Mouse (Mus musculus): ENCODE data around the gene Atl1. TPM values are rescaled to one million over a fixed set of nuclear protein-coding genes. Genes with fewer than 3 reads are reported as not detected.
A peak's percentile ranks its signal among the peaks of the same experiment; 100 is the strongest.

Atl1 gene
- polyA plus RNA-seq, 1 experiment from 2014 or later: 7.5 TPM

DNA sequence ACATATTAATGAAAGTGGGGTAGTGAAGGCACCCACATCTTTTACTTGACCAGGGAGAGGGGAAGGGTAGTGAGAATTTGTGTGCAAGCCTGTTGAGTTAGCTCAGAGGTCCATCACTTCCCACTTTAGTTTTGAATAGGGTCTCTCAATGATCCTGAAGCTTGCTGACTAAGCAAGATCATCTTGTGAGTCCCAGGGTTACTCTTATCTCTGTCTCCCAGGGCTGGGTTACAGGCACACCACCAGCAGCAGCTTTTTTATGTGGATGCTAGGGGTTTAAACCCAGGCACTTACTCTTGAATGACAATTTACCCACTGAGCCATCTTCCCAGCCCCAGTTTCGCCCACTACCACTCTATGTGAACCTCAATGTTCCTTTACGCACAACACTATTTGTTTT is 34.8 kb upstream of the Atl1 start:
- Histone ChIP-seq H3K4me2 (no peak overlapping the region), H3K4me3 (no peak overlapping the region), H3K4me1 (peaks cover 33% of the 10 kb centered on the region), H3K9me3 (no peaks in the 10 kb centered on the region), H3K27ac (replicated peaks) (no peak overlapping the region), H3K36me3 (peaks cover 35% of the 10 kb centered on the region), H3K9ac (no peak overlapping the region), H3K27me3 (replicated peaks) (no peaks in the 10 kb centered on the region)
- WGBS: 81% methylated on average over 2 of the region's 2 CpGs
- ATAC-seq (ENCODE audit: extremely low read depth, insufficient number of reproducible peaks, low FRiP score, low TSS enrichment): no peak

DNA sequence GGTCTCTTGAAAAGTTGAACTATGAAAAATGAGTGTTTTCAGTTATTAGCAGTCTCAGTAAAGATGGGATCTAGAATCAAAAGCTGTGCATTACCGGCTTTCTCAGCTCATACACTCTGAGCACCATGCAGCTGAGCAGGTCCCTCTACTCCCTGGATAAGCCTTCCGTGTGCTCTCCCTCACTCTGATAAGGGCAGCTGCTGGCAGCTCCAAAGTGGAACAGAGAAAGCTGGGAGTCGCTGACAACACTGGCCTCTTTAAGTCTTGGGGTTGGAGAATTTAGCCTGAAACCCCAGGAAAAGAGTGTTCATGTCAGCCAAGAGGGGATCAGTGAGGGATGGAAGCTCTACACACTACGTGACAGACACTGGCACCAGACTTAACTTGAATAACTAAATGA is 33.6 kb upstream of the Atl1 start:
- 25% methylated on average over 4 of the region's 4 CpGs for WGBS
- peak overlapping the region; percentile 36; the same call in 1 of the 2 replicates for H3K27ac ChIP-seq (replicated peaks)

DNA sequence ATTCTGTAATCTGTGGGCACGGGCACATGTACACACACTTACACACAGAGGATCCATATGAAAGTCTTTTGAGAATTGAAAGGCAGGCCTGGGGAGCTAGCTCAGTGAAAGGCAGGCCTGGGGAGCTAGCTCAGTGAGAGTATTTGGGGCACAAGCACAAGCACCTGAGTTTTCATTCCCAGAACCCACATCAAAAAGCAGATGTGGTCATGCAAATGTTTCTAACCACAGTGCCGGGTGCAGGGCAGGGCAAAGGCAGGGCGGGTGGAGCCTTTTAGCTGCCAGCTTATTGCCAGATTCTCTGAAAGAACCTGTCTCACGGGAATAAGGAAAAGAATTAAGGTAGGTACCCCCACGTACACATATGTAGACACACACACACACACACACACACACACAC is 28.9 kb upstream of the Atl1 start:
- Histone ChIP-seq H3K27me3 (replicated peaks) (no peaks in the 10 kb centered on the region), H3K4me2 (no peak overlapping the region), H3K9me3 (no peaks in the 10 kb centered on the region), H3K4me3 (no peak overlapping the region), H3K9ac (no peak overlapping the region), H3K4me1 (peaks cover 27% of the 10 kb centered on the region), H3K27ac (replicated peaks) (no peak overlapping the region), H3K36me3 (peaks cover 33% of the 10 kb centered on the region)
- WGBS: 77% methylated on average over 5 of the region's 5 CpGs
- ATAC-seq (ENCODE audit: extremely low read depth, insufficient number of reproducible peaks, low FRiP score, low TSS enrichment): no peak

More for the DNA sequence above, 33.6 kb upstream of the Atl1 start:
- H3K4me3 ChIP-seq: no peak overlapping the region
- H3K9ac ChIP-seq: peak overlapping the region; percentile 54; the same call in 1 of the 2 replicates
- H3K4me2 ChIP-seq: peak overlapping the region; percentile 27
- H3K27me3 ChIP-seq (replicated peaks): no peaks in the 10 kb centered on the region
- peaks cover 37% of the 10 kb centered on the region for H3K36me3 ChIP-seq
- no peaks in the 10 kb centered on the region for H3K9me3 ChIP-seq
- peaks cover 24% of the 10 kb centered on the region for H3K4me1 ChIP-seq
- no peak for ATAC-seq (ENCODE audit: extremely low read depth, insufficient number of reproducible peaks, low FRiP score, low TSS enrichment)

DNA sequence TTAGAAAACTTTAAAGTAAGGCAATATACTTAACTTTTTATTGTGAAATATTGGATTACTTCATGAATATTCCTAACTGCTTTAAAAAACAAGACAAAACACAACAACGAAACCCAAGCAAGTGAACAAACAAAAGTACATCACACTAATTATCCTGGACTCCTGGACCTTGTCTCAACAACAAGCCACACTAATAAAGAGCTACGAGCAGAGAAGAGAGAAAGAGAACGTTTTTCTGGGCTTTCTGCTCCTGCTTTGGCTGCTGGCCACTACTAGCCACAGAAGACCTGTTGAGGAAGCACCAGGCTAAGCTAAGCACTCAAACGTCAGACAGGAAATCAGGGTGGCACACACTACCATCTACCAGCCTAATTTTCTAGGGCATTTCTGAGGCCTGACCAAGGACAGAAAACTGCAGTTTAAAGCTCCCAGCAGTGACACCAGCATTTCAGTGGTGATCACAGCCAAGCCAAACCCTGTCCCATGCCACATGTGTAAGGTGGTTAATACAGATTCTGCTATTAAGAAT is 28.2 kb upstream of the Atl1 start:
- no peaks in the 10 kb centered on the region for H3K9me3 ChIP-seq
- no peak overlapping the region for H3K9ac ChIP-seq
- no peaks in the 10 kb centered on the region for H3K27me3 ChIP-seq (replicated peaks)
- ATAC-seq (ENCODE audit: extremely low read depth, insufficient number of reproducible peaks, low FRiP score, low TSS enrichment): no peak
- no peak overlapping the region for H3K27ac ChIP-seq (replicated peaks)
- H3K36me3 ChIP-seq: peaks cover 33% of the 10 kb centered on the region
- no peak overlapping the region for H3K4me2 ChIP-seq
- H3K4me1 ChIP-seq: peaks cover 20% of the 10 kb centered on the region
- H3K4me3 ChIP-seq: no peak overlapping the region
- 56% methylated on average over 4 of the region's 4 CpGs for WGBS

DNA sequence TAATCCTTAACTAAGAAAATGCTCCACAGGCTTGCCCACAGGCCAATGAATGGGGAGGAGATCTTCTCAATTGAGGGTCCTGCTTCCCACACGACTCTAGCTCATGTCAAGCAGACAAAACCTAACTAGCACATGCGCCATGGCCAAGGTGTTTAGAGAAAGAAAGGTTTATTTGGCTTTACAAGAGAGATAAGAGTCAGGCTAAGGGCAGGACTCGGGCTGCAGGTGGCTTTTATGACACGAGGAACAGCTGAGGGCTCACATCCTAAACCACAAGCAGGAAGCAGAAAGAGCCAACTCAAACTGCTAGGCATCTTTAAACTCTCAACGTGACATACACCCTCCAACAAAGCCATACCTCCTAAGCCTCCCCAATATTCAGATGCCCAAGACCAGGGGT is 25.1 kb upstream of the Atl1 start:
- 78% methylated on average over 5 of the region's 5 CpGs for WGBS
- H3K9ac ChIP-seq: no peak overlapping the region

DNA sequence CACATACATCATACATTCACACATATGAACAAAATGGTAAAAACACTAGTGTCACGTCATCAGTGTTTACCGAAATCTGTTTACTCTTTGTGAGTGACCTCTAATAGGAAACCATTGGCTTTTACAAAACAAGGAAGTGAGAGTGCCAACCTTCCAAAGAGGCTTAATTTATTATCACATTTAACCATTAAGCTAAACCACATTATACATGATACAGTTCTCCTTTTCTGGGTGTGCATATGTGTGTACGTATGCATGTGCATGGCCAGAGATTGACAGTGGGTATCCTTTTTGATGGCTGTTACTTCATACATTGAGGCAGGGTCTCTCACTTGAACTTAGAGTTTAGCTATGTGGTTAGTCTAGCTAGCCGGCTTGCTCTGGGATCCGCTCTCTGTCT is 20.8 kb upstream of the Atl1 start:
- peaks cover 41% of the 10 kb centered on the region for H3K36me3 ChIP-seq

More for the DNA sequence above, 25.1 kb upstream of the Atl1 start:
- ATAC-seq (ENCODE audit: extremely low read depth, insufficient number of reproducible peaks, low FRiP score, low TSS enrichment): no peak
- H3K4me3 ChIP-seq: no peak overlapping the region
- H3K4me2 ChIP-seq: no peak overlapping the region
- H3K4me1 ChIP-seq: peaks cover 14% of the 10 kb centered on the region
- H3K36me3 ChIP-seq: peaks cover 56% of the 10 kb centered on the region
- no peaks in the 10 kb centered on the region for H3K9me3 ChIP-seq
- H3K27ac ChIP-seq (replicated peaks): no peak overlapping the region
- H3K27me3 ChIP-seq (replicated peaks): no peaks in the 10 kb centered on the region

DNA sequence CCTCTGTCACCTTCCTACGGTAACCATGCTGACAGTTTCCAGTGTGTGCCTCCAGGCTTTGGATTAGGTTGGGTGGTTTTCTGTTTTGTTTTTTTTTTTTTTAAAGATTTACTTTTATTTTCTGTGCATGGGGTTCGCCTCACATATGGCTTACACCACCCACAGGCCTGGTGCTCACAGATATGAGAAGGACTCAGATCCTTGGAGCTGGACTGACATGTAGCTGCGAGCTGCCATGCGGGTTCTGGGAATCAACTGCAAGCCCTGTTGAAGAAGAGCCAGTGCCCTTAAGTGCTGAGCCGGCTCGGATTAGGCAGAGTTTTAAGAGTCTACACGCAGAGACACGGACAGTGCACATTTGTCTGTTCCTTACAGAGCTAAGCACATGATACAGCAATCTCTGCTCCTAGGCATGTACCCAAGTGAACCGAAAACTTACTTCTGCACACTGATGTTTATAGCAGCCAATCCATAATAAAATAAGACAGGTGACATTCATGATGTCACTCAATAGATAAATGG is 14.5 kb upstream of the Atl1 start:
- Histone ChIP-seq H3K4me1 (peaks cover 55% of the 10 kb centered on the region), H3K27ac (replicated peaks) (no peak overlapping the region), H3K4me3 (no peak overlapping the region), H3K36me3 (peaks cover 9% of the 10 kb centered on the region; the same call in 1 of the 2 replicates), H3K9ac (no peak overlapping the region), H3K4me2 (no peak overlapping the region), H3K9me3 (no peaks in the 10 kb centered on the region), H3K27me3 (replicated peaks) (no peaks in the 10 kb centered on the region)
- WGBS: 78% methylated on average over 9 of the region's 9 CpGs
- ATAC-seq (ENCODE audit: extremely low read depth, insufficient number of reproducible peaks, low FRiP score, low TSS enrichment): no peak

More for the DNA sequence above, 20.8 kb upstream of the Atl1 start:
- Histone ChIP-seq H3K9me3 (no peaks in the 10 kb centered on the region), H3K4me3 (no peak overlapping the region), H3K27ac (replicated peaks) (no peak overlapping the region), H3K27me3 (replicated peaks) (no peaks in the 10 kb centered on the region), H3K4me1 (peaks cover 8% of the 10 kb centered on the region), H3K4me2 (no peak overlapping the region), H3K9ac (no peak overlapping the region)
- ATAC-seq (ENCODE audit: extremely low read depth, insufficient number of reproducible peaks, low FRiP score, low TSS enrichment): no peak
- 95% methylated on average over 5 of the region's 5 CpGs for WGBS

DNA sequence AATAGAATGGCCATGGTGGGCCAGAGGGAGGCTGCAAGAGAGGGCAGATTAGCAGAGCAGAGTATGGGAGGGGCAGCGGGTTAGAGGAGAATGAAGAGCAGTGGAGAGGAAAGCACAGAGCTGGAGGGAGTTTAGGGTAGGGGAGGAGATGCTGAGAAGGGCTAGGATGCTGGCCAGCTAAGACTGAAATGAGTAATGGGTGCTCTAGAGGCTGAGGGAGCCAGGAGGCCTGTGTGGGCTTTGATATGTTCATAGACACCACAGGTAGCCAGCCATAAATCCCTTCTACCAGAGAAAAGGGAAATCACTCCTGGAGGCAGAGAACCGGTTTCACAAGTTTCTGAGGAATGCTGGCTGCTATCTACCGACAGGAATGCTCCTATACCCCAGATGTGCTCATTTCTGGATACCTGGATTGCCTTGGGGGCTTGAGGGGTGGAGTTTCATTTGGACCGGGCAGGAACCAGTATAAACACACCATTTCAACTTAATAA is 13.2 kb upstream of the Atl1 start:
- H3K9me3 ChIP-seq: no peaks in the 10 kb centered on the region
- no peak for ATAC-seq (ENCODE audit: extremely low read depth, insufficient number of reproducible peaks, low FRiP score, low TSS enrichment)
- peak overlapping the region; percentile 39; the same call in 1 of the 2 replicates for H3K27ac ChIP-seq (replicated peaks)
- H3K4me3 ChIP-seq: no peak overlapping the region
- H3K4me1 ChIP-seq: peaks cover 55% of the 10 kb centered on the region
- peak overlapping the region; percentile 48 for H3K9ac ChIP-seq
- H3K36me3 ChIP-seq: peaks cover 2% of the 10 kb centered on the region; the same call in 1 of the 2 replicates
- 16% methylated on average over 4 of the region's 4 CpGs for WGBS
- peak overlapping the region; percentile 29; the same call in 1 of the 2 replicates for H3K4me2 ChIP-seq
- no peaks in the 10 kb centered on the region for H3K27me3 ChIP-seq (replicated peaks)

DNA sequence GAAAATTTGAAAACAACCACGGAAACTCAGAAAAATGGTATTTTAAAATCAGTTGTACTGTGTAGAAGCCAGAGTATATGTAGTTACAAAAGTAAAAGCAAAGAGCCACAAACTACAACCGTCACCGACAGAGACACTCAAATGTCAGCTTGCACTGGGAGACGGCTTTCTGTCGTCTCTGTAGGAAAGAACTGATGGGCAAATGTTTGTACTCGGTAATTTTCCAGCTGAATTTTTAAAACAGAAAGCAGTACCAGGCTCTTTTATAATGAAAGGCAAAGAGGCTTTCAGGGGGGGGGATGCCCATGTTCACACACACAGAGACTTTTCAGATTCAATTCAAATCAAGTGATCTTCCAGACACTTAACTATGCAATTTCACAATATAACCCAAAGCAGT is 12.7 kb upstream of the Atl1 start:
- peaks cover 55% of the 10 kb centered on the region for H3K4me1 ChIP-seq
- no peak overlapping the region; the same call in 1 of the 2 replicates for H3K9ac ChIP-seq
- H3K27ac ChIP-seq (replicated peaks): peak overlapping the region; percentile 39; the same call in 1 of the 2 replicates
- no peaks in the 10 kb centered on the region for H3K9me3 ChIP-seq
- H3K36me3 ChIP-seq: peaks cover 2% of the 10 kb centered on the region; the same call in 1 of the 2 replicates
- 27% methylated on average over 6 of the region's 6 CpGs for WGBS
- no peak overlapping the region for H3K4me3 ChIP-seq
- H3K4me2 ChIP-seq: peak overlapping the region; percentile 29; the same call in 1 of the 2 replicates
- no peak for ATAC-seq (ENCODE audit: extremely low read depth, insufficient number of reproducible peaks, low FRiP score, low TSS enrichment)
- no peaks in the 10 kb centered on the region for H3K27me3 ChIP-seq (replicated peaks)

DNA sequence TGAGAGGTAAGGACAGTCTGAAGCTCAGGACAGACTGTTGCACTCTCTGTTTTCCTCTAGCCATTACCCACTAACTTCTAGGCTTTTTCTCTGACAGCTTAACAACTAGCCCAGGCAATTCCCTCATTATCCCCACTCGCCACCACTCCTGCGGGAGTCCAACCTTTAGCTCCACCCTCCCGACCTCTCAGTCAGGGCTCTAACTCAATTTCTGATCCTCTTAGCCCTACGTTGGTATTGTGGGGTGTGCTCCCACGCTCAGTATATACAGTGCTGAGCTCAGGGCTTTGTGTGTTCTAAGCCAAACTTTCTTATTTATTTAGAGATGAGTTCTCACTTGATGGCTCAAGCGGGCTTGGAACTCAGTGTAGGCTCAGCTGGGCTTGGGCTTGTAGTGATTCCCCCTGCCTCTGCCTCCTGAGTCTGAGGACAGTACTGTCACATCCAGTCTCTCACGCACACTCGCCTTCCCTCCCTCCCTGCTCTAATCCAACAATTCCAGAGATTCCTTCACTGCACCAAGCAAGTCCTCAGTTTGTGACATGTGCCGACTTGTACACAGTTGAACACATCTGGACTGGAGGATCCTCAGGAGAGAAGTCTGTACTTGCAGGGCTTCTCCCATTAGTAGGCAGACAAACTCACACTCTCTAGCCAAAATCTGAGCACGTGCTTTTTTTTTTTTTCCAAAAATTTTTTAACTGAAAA is 11.1 kb upstream of the Atl1 start:
- H3K4me3 ChIP-seq: no peak overlapping the region
- no peak overlapping the region for H3K27ac ChIP-seq (replicated peaks)
- H3K4me1 ChIP-seq: peaks cover 51% of the 10 kb centered on the region
- WGBS: 45% methylated on average over 10 of the region's 10 CpGs
- ATAC-seq (ENCODE audit: extremely low read depth, insufficient number of reproducible peaks, low FRiP score, low TSS enrichment): no peak
- H3K27me3 ChIP-seq (replicated peaks): no peaks in the 10 kb centered on the region
- H3K9ac ChIP-seq: no peak overlapping the region
- no peaks in the 10 kb centered on the region for H3K9me3 ChIP-seq
- H3K4me2 ChIP-seq: no peak overlapping the region
- peaks cover 5% of the 10 kb centered on the region; the same call in 1 of the 2 replicates for H3K36me3 ChIP-seq

DNA sequence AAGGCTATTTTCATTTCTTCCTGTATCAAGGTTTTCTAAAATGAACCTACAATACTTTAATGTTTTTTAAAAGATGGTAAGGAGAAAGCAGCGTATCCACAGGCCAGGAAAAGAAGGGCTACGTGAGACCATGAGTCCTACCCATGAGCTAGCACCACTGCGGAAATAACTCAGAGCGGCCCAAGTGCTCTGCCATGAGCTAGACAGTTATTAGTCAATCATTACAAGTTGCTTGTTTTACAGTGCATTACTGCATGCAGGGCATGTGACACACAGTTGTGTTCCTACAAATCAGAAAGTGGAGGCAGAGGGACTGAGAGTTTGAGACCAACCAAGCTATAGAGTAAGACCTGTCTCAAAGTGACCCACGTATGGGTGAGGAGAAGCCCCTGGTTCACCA is 8.4 kb upstream of the Atl1 start:
- H3K4me2 ChIP-seq: no peak overlapping the region
- peaks cover 54% of the 10 kb centered on the region for H3K4me1 ChIP-seq
- no peak overlapping the region for H3K27ac ChIP-seq (replicated peaks)
- no peak for ATAC-seq (ENCODE audit: extremely low read depth, insufficient number of reproducible peaks, low FRiP score, low TSS enrichment)
- WGBS: 92% methylated on average over 5 of the region's 5 CpGs
- no peak overlapping the region for H3K4me3 ChIP-seq
- H3K9me3 ChIP-seq: no peaks in the 10 kb centered on the region
- H3K36me3 ChIP-seq: peaks cover 11% of the 10 kb centered on the region; the same call in 1 of the 2 replicates
- H3K9ac ChIP-seq: no peak overlapping the region
- no peaks in the 10 kb centered on the region for H3K27me3 ChIP-seq (replicated peaks)
